Mouse (Mus musculus) stomach, embryonic 16.5 days (tissue): ENCODE results near the gene Als2cr12. TPM values are rescaled to one million over a fixed set of nuclear protein-coding genes. Genes with fewer than 3 reads are reported as not detected.
"Not testable (repeated sequence)": the region's sequence is repeated elsewhere in the genome, so short reads cannot be mapped to it uniquely, and the experiment has no call there.

Source experiments
- ATAC-seq: fragments of 200-750 bp; cut with Nextera tagmentation; 2 replicates; pipeline ENCODE4 v1.8.0; 2017; ENCODE audit warnings: moderate number of reproducible peaks, moderate TSS enrichment; ENCODE audit not compliant: insufficient read depth, low FRiP score
- H3K27ac ChIP-seq: fragments of 300-500 bp; sonication (generic); 2 replicates; pipeline ENCODE4 v1.5.1; 2014; ENCODE audit warnings: low read length
- H3K27me3 ChIP-seq: fragments of 300-500 bp; sonication (generic); 2 replicates; pipeline ENCODE4 v1.6.1; 2014; ENCODE audit warnings: low read length, control low read depth, mixed read lengths; ENCODE audit not compliant: control insufficient read depth, insufficient read depth
- H3K36me3 ChIP-seq: fragments of 300-500 bp; sonication (generic); 2 replicates; pipeline ENCODE4 v1.6.1; 2014; ENCODE audit warnings: low read length; ENCODE audit not compliant: control insufficient read depth, insufficient read depth
- H3K4me1 ChIP-seq: fragments of 300-500 bp; sonication (generic); 2 replicates; pipeline ENCODE4 v1.6.1; 2014; ENCODE audit warnings: low read length, control low read depth, mixed read lengths; ENCODE audit not compliant: control insufficient read depth, insufficient read depth
- H3K4me2 ChIP-seq: fragments of 300-500 bp; sonication (generic); 2 replicates; pipeline ENCODE4 v1.6.1; 2014; ENCODE audit warnings: low read depth, low read length, mixed read lengths
- H3K4me3 ChIP-seq: fragments of 300-500 bp; sonication (generic); replicated peaks from 2 replicates; pipeline ENCODE4 v1.5.1; 2014; ENCODE audit warnings: mild to moderate bottlenecking, low read length
- H3K9ac ChIP-seq: fragments of 300-500 bp; sonication (generic); 2 replicates; pipeline ENCODE4 v1.6.1; 2014; ENCODE audit warnings: low read length
- H3K9me3 ChIP-seq: fragments of 300-500 bp; sonication (generic); replicated peaks from 2 replicates; pipeline ENCODE4 v1.6.1; 2016; ENCODE audit warnings: low read length, control low read depth; ENCODE audit not compliant: control insufficient read depth
- whole genome bisulfite sequencing: fragments of 180-500 bp; shearing (Covaris S2); extraction: QIAGEN DNeasy Blood & Tissue Kit; methylation state at CpG from one replicate; pipeline ENCODE4 v1.1.7; 2014; 5-methylcytosine and 5-hydroxymethylcytosine counted together
- polyA plus RNA-seq: library from polyadenylated mRNA; unstranded; fragments of >200 nt; fragmentation: Nextera tagmentation; extraction: Ambion mirVana; gene quantifications from 2 replicates; pipeline ENCODE4 v1.2.1, GENCODE M21; 2015

The Als2cr12 gene
- polyA plus RNA-seq, 1 experiment from 2014 or later = 0.43 TPM

DNA sequence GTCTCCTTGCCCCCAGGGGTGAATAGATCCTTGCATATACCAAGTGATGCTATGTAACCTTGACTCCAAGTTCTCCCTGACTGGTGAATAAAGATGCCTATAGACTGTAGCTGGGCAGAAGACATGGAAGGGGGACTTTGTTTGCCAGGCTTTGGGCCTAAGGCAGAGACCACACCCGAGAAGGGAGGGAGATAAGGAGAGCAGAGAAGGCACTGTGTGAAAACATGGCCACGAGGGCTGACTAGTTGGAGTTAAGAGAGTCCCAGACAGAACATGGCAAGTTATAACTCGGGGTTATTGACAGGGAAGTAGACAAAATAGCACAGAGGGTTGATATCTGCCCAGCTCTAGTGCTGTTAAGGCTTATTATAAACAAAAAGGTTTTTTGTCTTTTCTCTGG, 4.2 kb upstream of the Als2cr12 start:
- H3K9me3 ChIP-seq = no peaks in the 10 kb centered on the region
- no peak for ATAC-seq
- no peak overlapping the region for H3K4me2 ChIP-seq
- WGBS = 51% methylated on average over 3 of the region's 3 CpGs
- H3K36me3 ChIP-seq = no peaks in the 10 kb centered on the region
- H3K27ac ChIP-seq = no peak overlapping the region
- H3K27me3 ChIP-seq = no peaks in the 10 kb centered on the region
- no peak overlapping the region for H3K9ac ChIP-seq
- no peak overlapping the region for H3K4me3 ChIP-seq
- H3K4me1 ChIP-seq = no peaks in the 10 kb centered on the region

DNA sequence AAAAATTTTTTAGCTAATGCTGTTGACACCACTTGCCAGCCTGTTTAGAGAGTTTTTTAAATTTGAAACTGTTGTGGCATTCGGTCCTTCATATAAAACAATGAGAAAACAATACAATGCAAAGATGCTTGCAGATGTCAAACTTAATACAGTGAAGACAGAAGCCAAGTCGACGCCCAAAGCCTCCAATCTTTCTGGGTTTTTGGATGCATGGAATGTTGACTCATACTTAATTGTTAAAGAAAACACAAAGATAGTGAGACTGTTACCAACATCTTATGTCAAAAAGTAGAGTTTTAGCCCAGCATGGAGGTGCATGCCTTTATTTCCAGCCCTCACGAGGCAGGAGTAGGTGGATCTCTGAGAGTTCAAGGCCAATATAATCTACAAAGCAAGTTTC, 3.0 kb upstream of the Als2cr12 start:
- Histone ChIP-seq H3K4me2 (no peak overlapping the region), H3K27me3 (no peaks in the 10 kb centered on the region), H3K27ac (no peak overlapping the region), H3K9ac (no peak overlapping the region), H3K4me3 (no peak overlapping the region), H3K4me1 (no peaks in the 10 kb centered on the region), H3K36me3 (no peaks in the 10 kb centered on the region), H3K9me3 (no peaks in the 10 kb centered on the region)
- 81% methylated on average over 4 of the region's 4 CpGs for WGBS
- no peak for ATAC-seq

DNA sequence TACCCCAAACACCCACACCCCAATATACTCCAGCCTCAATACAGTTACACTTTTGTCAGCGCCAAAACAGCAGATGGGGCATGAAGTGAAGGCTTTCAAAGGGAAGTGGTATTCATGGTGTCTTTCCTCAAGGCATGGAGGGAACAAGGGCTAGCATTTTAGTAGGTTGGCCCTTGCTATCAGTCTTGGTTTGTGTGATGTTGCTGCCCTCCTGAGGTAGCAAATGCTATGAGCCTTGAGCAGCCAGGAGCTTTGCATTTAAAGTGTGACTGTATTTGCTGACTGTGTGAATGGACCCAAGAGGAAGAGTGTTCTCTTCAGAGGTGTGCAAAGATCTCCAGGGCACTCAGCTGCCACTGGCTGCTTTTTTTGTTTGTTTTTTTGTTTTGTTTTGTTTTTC, 1.8 kb upstream of the Als2cr12 start:
- not testable (repeated sequence) for H3K4me1 ChIP-seq, H3K4me2 ChIP-seq, ATAC-seq, H3K9me3 ChIP-seq, H3K4me3 ChIP-seq, H3K27me3 ChIP-seq, H3K9ac ChIP-seq, H3K27ac ChIP-seq, H3K36me3 ChIP-seq
- WGBS = 44% methylated on average over 1 of the region's 1 CpGs

DNA sequence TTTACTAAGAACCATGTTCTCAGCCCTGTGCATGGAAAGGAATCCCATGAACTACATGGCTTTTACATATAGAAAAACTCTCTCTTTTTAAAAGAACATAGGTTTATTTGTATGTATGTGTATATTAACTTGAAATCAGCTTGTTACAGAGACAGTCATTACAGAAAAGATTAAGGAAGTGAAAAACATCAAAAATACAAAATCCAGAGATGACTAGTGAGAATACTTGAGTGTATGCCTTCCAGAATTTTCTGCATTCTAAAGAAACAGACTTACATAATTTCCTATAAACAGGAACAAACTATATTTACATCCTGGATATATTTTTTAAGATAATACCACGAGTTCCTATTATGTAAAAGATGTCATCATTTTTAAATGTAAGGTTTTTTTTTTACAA, 2.1 kb downstream of the Als2cr12 start:
- Histone ChIP-seq H3K9ac (no peak overlapping the region), H3K4me1 (no peaks in the 10 kb centered on the region), H3K4me2 (no peak overlapping the region), H3K4me3 (no peak overlapping the region), H3K27me3 (no peaks in the 10 kb centered on the region), H3K36me3 (no peaks in the 10 kb centered on the region), H3K9me3 (no peaks in the 10 kb centered on the region), H3K27ac (no peak overlapping the region)
- no peak for ATAC-seq
- WGBS = 74% methylated on average over 1 of the region's 1 CpGs

DNA sequence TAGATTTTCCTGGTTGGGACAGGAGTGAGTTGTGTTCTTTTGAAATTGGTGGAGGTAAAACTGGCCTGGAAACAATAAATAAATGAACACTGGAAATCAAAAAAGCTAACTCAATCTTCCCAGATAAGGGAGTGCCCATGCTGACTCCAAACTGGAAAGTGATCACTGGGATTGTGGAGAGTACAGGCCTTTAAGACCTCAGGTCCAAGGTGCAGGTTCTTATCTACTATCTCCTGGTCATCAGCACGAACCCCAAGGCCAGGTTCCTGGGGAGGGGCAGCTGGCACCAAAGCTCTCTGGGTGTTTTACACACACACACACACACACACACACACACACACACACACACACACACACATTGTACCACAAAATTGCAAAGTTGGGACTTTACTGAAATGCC, 4.1 kb downstream of the Als2cr12 start:
- not testable (repeated sequence) for H3K27me3 ChIP-seq, H3K9me3 ChIP-seq, H3K9ac ChIP-seq, H3K4me2 ChIP-seq, H3K4me1 ChIP-seq, H3K36me3 ChIP-seq, H3K27ac ChIP-seq, H3K4me3 ChIP-seq, ATAC-seq
- 67% methylated on average over 1 of the region's 1 CpGs for WGBS

DNA sequence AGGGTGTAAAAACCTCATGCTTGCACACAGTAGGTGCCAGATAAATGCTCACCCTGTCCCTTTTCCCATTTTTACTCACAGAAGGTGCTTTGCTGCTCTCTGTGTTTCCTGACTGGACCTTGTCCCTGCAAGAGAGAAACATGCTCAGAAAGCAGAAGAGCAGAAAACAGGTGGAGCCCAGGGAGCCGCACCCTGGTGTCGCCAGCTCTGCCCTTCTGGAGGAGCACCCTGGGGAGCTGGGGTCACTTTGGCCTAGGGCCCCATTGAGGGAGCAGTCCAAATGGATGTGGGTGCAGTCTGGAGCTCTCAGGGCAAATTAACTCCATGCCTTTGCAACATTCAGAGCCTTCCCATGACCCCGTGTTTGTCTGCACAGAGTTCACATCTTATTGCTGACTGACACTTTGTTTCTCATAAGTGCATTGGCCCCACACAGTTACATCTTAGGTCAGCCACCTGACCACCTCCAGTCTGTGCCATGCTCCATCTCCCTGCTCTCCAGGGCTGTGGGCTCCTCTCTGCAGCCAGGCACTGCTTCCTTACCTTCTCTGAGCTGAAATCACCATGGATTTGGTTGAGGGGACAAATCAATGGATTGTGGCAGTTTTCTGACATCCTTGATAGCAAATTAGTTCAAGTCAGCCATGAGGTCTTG, 4.8 kb downstream of the Als2cr12 start:
- H3K27me3 ChIP-seq, H3K9ac ChIP-seq, H3K4me2 ChIP-seq, H3K27ac ChIP-seq, H3K4me1 ChIP-seq, H3K36me3 ChIP-seq, H3K4me3 ChIP-seq, ATAC-seq, H3K9me3 ChIP-seq: not testable (repeated sequence)
- WGBS = 66% methylated on average over 2 of the region's 3 CpGs

DNA sequence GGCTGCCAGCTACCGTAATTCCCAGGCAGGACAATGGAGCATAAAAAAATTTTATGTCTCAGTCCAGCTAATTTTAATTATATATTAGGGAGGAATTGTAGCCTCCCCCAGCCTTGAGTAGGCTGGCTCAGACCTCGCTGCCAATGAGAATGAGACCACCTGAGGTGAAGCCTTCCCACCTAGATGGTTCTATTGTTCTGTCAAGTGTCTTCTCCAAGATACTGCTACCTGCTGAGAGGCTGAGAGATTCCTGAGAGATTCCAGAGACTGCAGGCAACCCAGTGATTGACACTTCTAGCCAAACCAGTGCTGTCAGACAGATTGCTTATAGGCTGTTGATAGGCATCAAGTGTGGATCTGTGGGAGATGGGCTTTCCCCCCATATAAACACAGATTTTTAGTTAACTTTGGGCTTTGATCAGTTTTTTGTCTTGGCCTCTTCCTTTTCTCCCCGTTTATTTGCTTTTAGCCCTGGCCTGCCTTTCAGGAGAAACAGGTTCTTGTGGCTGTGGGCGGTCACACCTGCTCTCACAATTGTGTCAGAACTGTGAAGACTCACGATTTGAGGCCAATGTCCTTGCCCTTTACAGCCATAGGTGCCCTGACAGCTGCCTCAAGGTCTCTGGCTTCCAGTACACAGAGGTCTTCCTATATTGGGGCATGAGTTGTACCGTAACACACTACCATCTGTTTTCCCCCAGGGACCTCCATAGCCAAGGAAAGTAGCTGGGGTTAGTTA, 5.6 kb downstream of the Als2cr12 start:
- ATAC-seq = no peak
- Histone ChIP-seq H3K9ac (no peak overlapping the region), H3K27me3 (no peaks in the 10 kb centered on the region), H3K4me3 (no peak overlapping the region), H3K4me2 (no peak overlapping the region), H3K9me3 (no peaks in the 10 kb centered on the region), H3K4me1 (no peaks in the 10 kb centered on the region), H3K27ac (peak overlapping the region; percentile 47; the same call in 1 of the 2 replicates), H3K36me3 (no peaks in the 10 kb centered on the region)
- 56% methylated on average over 6 of the region's 6 CpGs for WGBS

DNA sequence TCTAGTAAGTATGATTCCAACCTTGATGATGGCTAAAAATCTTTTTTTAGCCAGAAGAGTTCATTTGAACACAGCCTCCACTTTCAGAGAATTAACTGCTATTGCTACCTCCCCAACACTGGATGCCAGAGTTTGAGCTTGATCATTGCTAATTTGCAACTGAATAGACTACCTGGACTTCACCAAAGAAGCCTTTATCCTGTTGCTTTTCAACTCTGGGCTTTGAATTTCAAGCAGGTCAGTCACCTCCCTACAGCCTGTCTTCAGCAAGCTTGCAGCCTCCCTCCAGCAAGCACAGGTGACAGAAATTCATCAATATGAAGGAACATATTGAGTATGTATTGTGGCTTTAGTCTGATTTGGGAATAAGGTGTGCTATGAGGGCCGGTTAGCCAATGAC, 6.4 kb downstream of the Als2cr12 start:
- WGBS = 89% methylated on average over 1 of the region's 1 CpGs
- Histone ChIP-seq H3K9me3 (no peaks in the 10 kb centered on the region), H3K4me2 (no peak overlapping the region), H3K9ac (no peak overlapping the region), H3K27me3 (no peaks in the 10 kb centered on the region), H3K36me3 (no peaks in the 10 kb centered on the region), H3K4me3 (no peak overlapping the region), H3K4me1 (no peaks in the 10 kb centered on the region), H3K27ac (no peak overlapping the region)
- ATAC-seq = no peak

DNA sequence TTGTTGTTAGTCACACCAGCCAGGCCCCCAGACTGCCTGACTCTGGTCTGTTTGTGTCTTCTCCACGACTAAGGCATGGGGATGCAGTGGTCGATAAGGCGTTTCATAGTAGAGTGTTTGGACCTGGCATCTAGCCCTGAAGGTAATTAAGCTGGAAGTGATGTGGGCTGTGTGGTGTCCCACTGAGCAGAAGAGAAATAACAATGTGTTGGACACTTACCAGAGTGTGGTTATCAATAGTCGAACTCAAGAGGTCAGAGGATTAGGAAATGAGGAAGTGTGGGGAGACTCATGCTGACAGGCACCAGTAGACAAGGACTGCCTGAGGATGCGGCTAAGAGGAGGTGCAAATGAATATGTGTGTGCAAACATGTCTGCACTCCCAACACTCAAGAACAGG, 17.4 kb downstream of the Als2cr12 start:
- H3K9ac ChIP-seq, H3K27me3 ChIP-seq, H3K4me1 ChIP-seq, H3K9me3 ChIP-seq, H3K4me2 ChIP-seq, H3K36me3 ChIP-seq, ATAC-seq, H3K27ac ChIP-seq, H3K4me3 ChIP-seq: not testable (repeated sequence)
- 65% methylated on average over 5 of the region's 5 CpGs for WGBS
